Mouse (Mus musculus) brown adipose tissue, adult 24 weeks (tissue): ENCODE results near the gene Hivep1. TPM values are rescaled to one million over a fixed set of nuclear protein-coding genes. Genes with fewer than 3 reads are reported as not detected.

Source experiments
- H3K27ac ChIP-seq: fragments of 200-500 bp; replicated peaks from 2 replicates; pipeline ENCODE4 v1.5.1; 2012; ENCODE audit warnings: low read depth, mild to moderate bottlenecking, low read length
- H3K4me1 ChIP-seq: fragments of 200-500 bp; 2 replicates; pipeline ENCODE4 v1.6.1; 2012; ENCODE audit warnings: low read length, mixed read lengths; ENCODE audit not compliant: control insufficient read depth, insufficient read depth, insufficient read length
- H3K4me3 ChIP-seq: fragments of 200-500 bp; 2 replicates; pipeline ENCODE4 v1.5.1; 2012; ENCODE audit warnings: low read depth, mild to moderate bottlenecking, low read length, moderate library complexity; ENCODE audit not compliant: insufficient read depth
- polyA plus RNA-seq: library from polyadenylated mRNA; stranded (reverse); fragments of >200 nt; gene quantifications from 2 replicates; pipeline ENCODE4 v1.2.4, GENCODE M21; 2012; ENCODE audit not compliant: missing spikeins, insufficient read depth, insufficient read length

The Hivep1 gene
- polyA plus RNA-seq, 1 experiment, result 16.4 TPM

- peaks cover 11% of the 10 kb centered on the region; the same call in 1 of the 2 replicates for H3K4me1 ChIP-seq
- H3K4me3 ChIP-seq, result no peak overlapping the region
- no peak overlapping the region for H3K27ac ChIP-seq
Measured at GRCm38 (mm10) chr13:42093268-42094042, 41.6 kb downstream of the Hivep1 start.

GRCm38 (mm10) chr13:42095826-42096515, 44.1 kb downstream of the Hivep1 start:
- H3K4me1 ChIP-seq, result 0 out of 2 replicates have a peak, but pooled peaks cover 3% of the 10 kb centered on the region
- H3K27ac ChIP-seq, result no peak overlapping the region
- H3K4me3 ChIP-seq, result no peak overlapping the region

GRCm38 (mm10) chr13:42097109-42097508, 45.3 kb downstream of the Hivep1 start:
- Histone ChIP-seq H3K4me3 (no peak overlapping the region), H3K27ac (no peak overlapping the region), H3K4me1 (peaks cover 7% of the 10 kb centered on the region; the same call in 1 of the 2 replicates)

GRCm38 (mm10) chr13:42098522-42098921, 46.7 kb downstream of the Hivep1 start:
- Histone ChIP-seq H3K27ac (no peak overlapping the region), H3K4me3 (no peak overlapping the region)

GRCm38 (mm10) chr13:42099523-42099922, 47.7 kb downstream of the Hivep1 start:
- no peak overlapping the region for H3K4me3 ChIP-seq
- peaks cover 7% of the 10 kb centered on the region; the same call in 1 of the 2 replicates for H3K4me1 ChIP-seq
- H3K27ac ChIP-seq, result no peak overlapping the region

More at GRCm38 (mm10) chr13:42098522-42098921, 46.7 kb downstream of the Hivep1 start:
- peaks cover 7% of the 10 kb centered on the region; the same call in 1 of the 2 replicates for H3K4me1 ChIP-seq

- H3K4me1 ChIP-seq, result peaks cover 5% of the 10 kb centered on the region; the same call in 1 of the 2 replicates
- no peak overlapping the region for H3K4me3 ChIP-seq
- H3K27ac ChIP-seq, result no peak overlapping the region
Measured at GRCm38 (mm10) chr13:42101440-42102190, 49.8 kb downstream of the Hivep1 start.

- peaks cover 5% of the 10 kb centered on the region; the same call in 1 of the 2 replicates for H3K4me1 ChIP-seq
- no peak overlapping the region for H3K27ac ChIP-seq
- H3K4me3 ChIP-seq, result no peak overlapping the region
Measured at GRCm38 (mm10) chr13:42102980-42103379, 51.2 kb downstream of the Hivep1 start.

- Histone ChIP-seq H3K27ac (no peak overlapping the region), H3K4me3 (peak overlapping the region; percentile 48), H3K4me1 (peaks cover 5% of the 10 kb centered on the region; the same call in 1 of the 2 replicates)
Measured at GRCm38 (mm10) chr13:42103486-42104166, 51.8 kb downstream of the Hivep1 start.

- Histone ChIP-seq H3K4me1 (peaks cover 5% of the 10 kb centered on the region; the same call in 1 of the 2 replicates), H3K4me3 (no peak overlapping the region), H3K27ac (no peak overlapping the region)
Measured at GRCm38 (mm10) chr13:42104371-42104770, 52.5 kb downstream of the Hivep1 start.

- no peak overlapping the region for H3K27ac ChIP-seq
- H3K4me1 ChIP-seq, result peaks cover 6% of the 10 kb centered on the region
- no peak overlapping the region for H3K4me3 ChIP-seq
Measured at GRCm38 (mm10) chr13:42108483-42109215, 56.8 kb downstream of the Hivep1 start.

- Histone ChIP-seq H3K4me1 (peaks cover 6% of the 10 kb centered on the region), H3K27ac (no peak overlapping the region), H3K4me3 (no peak overlapping the region)
Measured at GRCm38 (mm10) chr13:42110416-42110815, 58.6 kb downstream of the Hivep1 start.

- Histone ChIP-seq H3K27ac (no peak overlapping the region), H3K4me1 (peaks cover 10% of the 10 kb centered on the region), H3K4me3 (no peak overlapping the region)
Measured at GRCm38 (mm10) chr13:42112071-42112470, 60.2 kb downstream of the Hivep1 start.

- H3K27ac ChIP-seq, result no peak overlapping the region
- no peak overlapping the region for H3K4me3 ChIP-seq
- peaks cover 10% of the 10 kb centered on the region for H3K4me1 ChIP-seq
Measured at GRCm38 (mm10) chr13:42112748-42113147, 60.9 kb downstream of the Hivep1 start.

GRCm38 (mm10) chr13:42113601-42114000, 61.8 kb downstream of the Hivep1 start:
- Histone ChIP-seq H3K27ac (no peak overlapping the region), H3K4me1 (peaks cover 10% of the 10 kb centered on the region), H3K4me3 (no peak overlapping the region)
